Comparison of ENCODE assay signal across 21 mouse cellular contexts in the genomic region with DNA sequence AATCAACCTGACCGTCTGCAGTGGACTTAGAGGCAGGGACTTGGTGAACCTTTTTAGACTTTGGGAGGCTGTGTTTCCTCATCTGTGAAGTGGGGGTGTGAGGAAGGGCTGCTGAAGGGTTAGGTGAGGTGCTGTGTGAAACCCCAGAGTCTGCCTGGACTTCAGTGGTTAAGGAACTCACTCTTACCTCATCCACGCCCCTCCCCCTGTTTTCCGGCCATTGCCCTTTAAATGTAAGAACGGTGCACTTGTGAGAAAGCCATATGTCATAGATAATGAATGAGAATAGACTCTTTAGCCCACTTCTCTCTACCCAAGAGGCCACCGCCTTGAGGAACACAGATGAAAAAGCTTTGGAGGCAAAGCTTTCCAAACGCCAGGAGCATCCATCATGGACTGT. TPM values are rescaled to one million over a fixed set of nuclear protein-coding genes. Genes with fewer than 3 reads are reported as not detected.
DNase-seq lines count a peak whose midpoint lies in the region; ATAC-seq and TF ChIP-seq lines count a peak whose summit lies in the region.
"Had no signal": no experiment of that assay in that cellular context is flagged by ENCODE, and none has a peak within 500 bp of the region (broad histone marks: within the 10 kb centered on the region; RNA-seq: fewer than 3 reads in every experiment).

No protein-coding gene starts in this region.

- H3K27ac ChIP-seq in spleen, adult 2 months (ENCODE audit: insufficient read depth, low read length) = peak overlapping the region; percentile 34; the same call in 1 of the 2 replicates
- H3K27ac ChIP-seq in midbrain, embryonic 15.5 days = no peak overlapping the region
- H3K27ac ChIP-seq in gastrocnemius, adult 2 months = no peak overlapping the region
- H3K27ac ChIP-seq: embryonic facial prominence, embryonic 12.5 days; forebrain, embryonic 15.5 days; heart, adult 2 months; heart, embryonic 13.5 days; hindbrain, embryonic 10.5 days; hindbrain, embryonic 15.5 days; limb, embryonic 13.5 days; stomach, embryonic 15.5 days had no signal

- TF ChIP-seq CTCF in spleen, adult 2 months (IDR thresholded peaks at IDR 0.05; ENCODE audit: extremely low read depth, insufficient read depth, insufficient read length, insufficient replicate concordance) = no peak
- no peak for TF ChIP-seq CTCF in gastrocnemius, adult 2 months (IDR thresholded peaks at IDR 0.05)

- no peaks in the 10 kb centered on the region; the same call in 1 of the 2 replicates for H3K4me1 ChIP-seq in spleen, adult 2 months (ENCODE audit: control insufficient read depth, insufficient read depth, insufficient read length)
- peaks cover 17% of the 10 kb centered on the region for H3K4me1 ChIP-seq in midbrain, embryonic 15.5 days
- H3K4me1 ChIP-seq: limb, embryonic 13.5 days; stomach, embryonic 15.5 days had no signal

- intact Hi-C loops in gastrocnemius, adult 2 months (cut with DNase I) = loop anchor here (5.0 kb wide), 1 partner anchor 34 kb away; no protein-coding TSS in a partner anchor

- no peak overlapping the region for H3K4me3 ChIP-seq in spleen, adult 2 months (ENCODE audit: extremely low read depth, insufficient read depth, insufficient read length)
- H3K4me3 ChIP-seq in midbrain, embryonic 15.5 days = no peak overlapping the region
- no peak overlapping the region for H3K4me3 ChIP-seq in gastrocnemius, adult 2 months
- H3K4me3 ChIP-seq: embryonic facial prominence, embryonic 12.5 days; forebrain, embryonic 15.5 days; heart, adult 2 months; heart, embryonic 13.5 days; hindbrain, embryonic 10.5 days; hindbrain, embryonic 15.5 days; limb, embryonic 13.5 days; stomach, embryonic 15.5 days had no signal

- H3K9ac ChIP-seq in midbrain, embryonic 15.5 days = no peak overlapping the region
- H3K9ac ChIP-seq: embryonic facial prominence, embryonic 12.5 days; forebrain, embryonic 15.5 days; heart, embryonic 13.5 days; hindbrain, embryonic 15.5 days; limb, embryonic 13.5 days; stomach, embryonic 15.5 days had no signal

- H3K9me3 ChIP-seq in midbrain, embryonic 15.5 days = no peaks in the 10 kb centered on the region
- H3K9me3 ChIP-seq: embryonic facial prominence, embryonic 12.5 days; forebrain, embryonic 15.5 days; heart, embryonic 13.5 days; hindbrain, embryonic 10.5 days; hindbrain, embryonic 15.5 days; limb, embryonic 13.5 days; stomach, embryonic 15.5 days had no signal

- WGBS in spleen, adult 2 months = 44% methylated on average over 6 of the region's 6 CpGs
- 81% methylated on average over 6 of the region's 6 CpGs for WGBS in midbrain, embryonic 15.5 days

- ATAC-seq in granulocyte monocyte progenitor cell, adult 5-6 weeks (replicated peaks; ENCODE audit: poor library complexity, severe bottlenecking) = peak; percentile 70
- no peak for ATAC-seq in midbrain, embryonic 15.5 days (replicated peaks)
- ATAC-seq: forebrain, embryonic 15.5 days had no signal

- H3K4me2 ChIP-seq in midbrain, embryonic 15.5 days = no peak overlapping the region
- H3K4me2 ChIP-seq: embryonic facial prominence, embryonic 12.5 days; forebrain, embryonic 15.5 days; heart, embryonic 13.5 days; hindbrain, embryonic 15.5 days; limb, embryonic 13.5 days; liver, embryonic 11.5 days; stomach, embryonic 15.5 days had no signal

- no peaks in the 10 kb centered on the region for H3K36me3 ChIP-seq in spleen, adult 2 months (ENCODE audit: control insufficient read depth, insufficient read depth, low read length)
- no peaks in the 10 kb centered on the region for H3K36me3 ChIP-seq in midbrain, embryonic 15.5 days (replicated peaks)
- H3K36me3 ChIP-seq: embryonic facial prominence, embryonic 12.5 days; forebrain, embryonic 15.5 days; heart, embryonic 13.5 days; hindbrain, embryonic 10.5 days; hindbrain, embryonic 15.5 days; limb, embryonic 13.5 days; stomach, embryonic 15.5 days had no signal

- no peak for DNase-seq in spleen, adult 2 months (ENCODE audit: low read depth in 1 of 2, low spot score in 2 of 2)
- no peak for DNase-seq in spleen, postnatal 4 days (ENCODE audit: low spot score in 2 of 2)
- DNase-seq in retina, embryonic 14.5 days (ENCODE audit: low spot score) = peak; percentile 44
- no peak for DNase-seq in layer of hippocampus, adult 11-12 months (ENCODE audit: low spot score)
- DNase-seq in gastrocnemius, adult 2 months = no peak
- DNase-seq: embryo, embryonic 11 days; gastrocnemius, postnatal 36 days; heart, adult 2 months; lung, postnatal 36 days had no signal

- H3K27me3 ChIP-seq in spleen, adult 2 months (ENCODE audit: control insufficient read depth, insufficient read depth, low read length) = no peaks in the 10 kb centered on the region
- H3K27me3 ChIP-seq in midbrain, embryonic 15.5 days (replicated peaks) = no peaks in the 10 kb centered on the region
- H3K27me3 ChIP-seq: embryonic facial prominence, embryonic 12.5 days; forebrain, embryonic 15.5 days; heart, embryonic 13.5 days; hindbrain, embryonic 15.5 days; limb, embryonic 13.5 days; stomach, embryonic 15.5 days had no signal

- no peak for TF ChIP-seq POLR2A in spleen, adult 2 months (IDR thresholded peaks at IDR 0.05; ENCODE audit: low read depth, low read length)

RNA-seq across cellular contexts. Expression of gene Thy1, which starts 29.4 kb away (rescaled TPM):
- polyA plus RNA-seq in spleen, adult 2 months (2012; rRNA removed) = 197 and 206 TPM in 2 replicates
- total RNA-seq in granulocyte monocyte progenitor cell, adult 5-6 weeks (2014; fragmentation: Nextera tagmentation) = 3.3 TPM in 1 of 2 replicates, not detected in the other
- total RNA-seq in granulocyte monocyte progenitor cell, adult 5-6 weeks (2017) = not detected in 2 replicates
- polyA plus RNA-seq in midbrain, embryonic 15.5 days (2015; fragmentation: Nextera tagmentation; extraction: Ambion mirVana) = 1.0 and 1.6 TPM in 2 replicates
- total RNA-seq in gastrocnemius, adult 2 months (2021) = 1 to 10 TPM; 9.3 to 9.8 TPM
- total RNA-seq: CH12.LX had no signal
- polyA plus RNA-seq: neural tube, embryonic 11.5 days had no signal

RNA-seq across cellular contexts. Expression of gene Usp2, which starts 53.0 kb away (rescaled TPM):
- polyA plus RNA-seq in spleen, adult 2 months (2012; rRNA removed) = 0.65 and 0.69 TPM in 2 replicates
- 3.6 and 12.0 TPM in 2 replicates for total RNA-seq in granulocyte monocyte progenitor cell, adult 5-6 weeks (2014; fragmentation: Nextera tagmentation)
- 1.2 and 3.1 TPM in 2 replicates for total RNA-seq in granulocyte monocyte progenitor cell, adult 5-6 weeks (2017)
- polyA plus RNA-seq in midbrain, embryonic 15.5 days (2015; fragmentation: Nextera tagmentation; extraction: Ambion mirVana) = 5.9 and 9.6 TPM in 2 replicates
- 100 to 1,000 TPM; 223 to 228 TPM for total RNA-seq in gastrocnemius, adult 2 months (2021)

Comparison
In these comparisons a context has a peak if more than half of its experiments do, and no peak if none do; other contexts are left out.
1. RNA of gene Usp2, which starts 53.0 kb away (total RNA-seq): 223 to 228 TPM in gastrocnemius, adult 2 months; 1.2 to 12.0 TPM in granulocyte monocyte progenitor cell, adult 5-6 weeks; every median in the first group is over 10 times any median in the second.